Mouse (Mus musculus) heart, postnatal 10 days (tissue): ENCODE results near the gene Gm3012. TPM values are rescaled to one million over a fixed set of nuclear protein-coding genes. Genes with fewer than 3 reads are reported as not detected.
"Not testable (repeated sequence)": the region's sequence is repeated elsewhere in the genome, so short reads cannot be mapped to it uniquely, and the experiment has no call there.

ENCODE experiments used
- DNase-seq, 2 experiments: peaks; one replicate each; pipeline ENCODE4 v3.0.0; 2021
- intact Hi-C: fragments of 180-260 bp; cut with DNase I; formaldehyde crosslinking; loops from one replicate; pipeline ENCODE4 v1.15.1; 2025
- total RNA-seq, 2 experiments: library from RNA; stranded (reverse); gene quantifications; 2 replicates each; pipeline ENCODE4 v1.2.3; 2021

The Gm3012 gene
- not detected for total RNA-seq

- DNase-seq, intact Hi-C loops: not testable (repeated sequence)
Observed at GRCm38 (mm10) chr14:3634212-3634611, at the start of gene Gm3012. TSS of gene Gm3012 (plus strand) at chr14:3634512.

- DNase-seq, intact Hi-C loops: not testable (repeated sequence)
Observed at GRCm38 (mm10) chr14:3651730-3652129, 17.4 kb downstream of the Gm3012 start, which contains the start of gene Gm3020. TSS of gene Gm3020 (plus strand) at chr14:3652030.

DNA sequence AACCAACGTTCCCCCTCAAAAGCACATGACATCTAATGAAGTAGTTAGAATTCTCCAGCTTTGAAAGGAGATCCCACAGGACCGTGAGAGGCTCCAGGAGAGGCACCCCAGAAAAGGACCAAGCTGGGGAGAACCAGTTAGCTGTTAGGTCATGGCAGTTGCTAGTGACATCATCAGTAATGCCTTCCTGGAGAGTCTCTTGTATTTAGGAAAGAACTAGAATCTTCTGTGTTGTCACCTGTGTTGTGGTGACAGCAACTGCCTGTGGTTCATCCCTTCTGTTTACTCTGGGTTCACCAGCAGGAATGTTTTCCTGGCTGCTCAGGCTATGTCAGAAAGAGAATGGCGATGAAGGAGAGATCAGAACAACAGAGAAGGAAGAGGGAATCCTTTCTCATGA is 54.2 kb downstream of the Gm3012 start, which contains the start of gene Gm3043:
TSS of gene Gm3043 (plus strand) at position 301 of the 400 bp plus-strand sequence.
- intact Hi-C loops, DNase-seq: not testable (repeated sequence)

Other genes with a start within 250 kb of the Gm3012 start
- not detected for gene Gm10413, start 239.4 kb upstream of the Gm3012 start, total RNA-seq
- 1 to 10 TPM in 1 of 2 experiments, under 1 TPM in 1; 0.97 to 1.2 TPM for gene Gm10409, start 221.9 kb upstream of the Gm3012 start, total RNA-seq
- gene Gm3005, start 206.4 kb upstream of the Gm3012 start, total RNA-seq, result not detected
- not detected for gene Gm10408, start 185.1 kb upstream of the Gm3012 start, total RNA-seq
- gene Gm3020, start 17.5 kb downstream of the Gm3012 start, total RNA-seq, result 1 to 10 TPM in 1 of 2 experiments, under 1 TPM in 1; 0.97 to 1.2 TPM
- not detected for gene Gm3043, start 54.3 kb downstream of the Gm3012 start, total RNA-seq
- gene Gm3002, start 175.6 kb downstream of the Gm3012 start, total RNA-seq, result under 1 TPM; 0.43 to 0.57 TPM
- not detected for gene Gm3033, start 211.7 kb downstream of the Gm3012 start, total RNA-seq
- gene Gm2916, start 249.7 kb downstream of the Gm3012 start, total RNA-seq, result not detected